Mouse (Mus musculus): ENCODE measurements at regions not wholly inside any gene's neighbourhood (a gene's known extent, or its start where the extent isn't known, plus 50 kb on each side); places are given as distances from the start of the nearest gene placed in this dataset.

DNA sequence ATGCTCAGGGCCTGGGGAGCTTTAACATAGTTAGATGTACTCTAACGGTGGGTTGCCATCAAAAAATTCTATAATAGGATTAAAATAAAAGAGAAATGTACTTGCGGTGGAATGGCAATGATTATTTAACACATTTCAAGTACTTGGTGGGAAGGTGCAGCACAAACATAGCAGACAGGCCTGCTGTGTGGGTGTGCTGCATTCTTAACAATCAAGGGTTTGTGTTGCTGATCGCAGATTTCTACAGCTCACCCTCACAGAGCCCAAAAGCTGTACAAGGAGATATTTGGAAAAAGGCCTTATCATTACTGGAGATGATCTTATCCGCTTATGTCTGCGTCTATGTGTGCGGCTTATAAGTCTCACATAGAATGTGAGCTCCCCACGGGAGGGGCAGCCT, 281.2 kb downstream of the Olfm4 start:
- TF ChIP-seq POLR2A (IDR thresholded peaks at IDR 0.05; ENCODE audit: insufficient read depth, low read depth, low read length) (no peak), CTCF (IDR thresholded peaks at IDR 0.05; ENCODE audit: insufficient read depth, low read depth, low read length) (no peak)

Data from olfactory bulb, adult 2 months (tissue).